Comparison of ENCODE assay signal across 19 mouse cellular contexts in the genomic region with DNA sequence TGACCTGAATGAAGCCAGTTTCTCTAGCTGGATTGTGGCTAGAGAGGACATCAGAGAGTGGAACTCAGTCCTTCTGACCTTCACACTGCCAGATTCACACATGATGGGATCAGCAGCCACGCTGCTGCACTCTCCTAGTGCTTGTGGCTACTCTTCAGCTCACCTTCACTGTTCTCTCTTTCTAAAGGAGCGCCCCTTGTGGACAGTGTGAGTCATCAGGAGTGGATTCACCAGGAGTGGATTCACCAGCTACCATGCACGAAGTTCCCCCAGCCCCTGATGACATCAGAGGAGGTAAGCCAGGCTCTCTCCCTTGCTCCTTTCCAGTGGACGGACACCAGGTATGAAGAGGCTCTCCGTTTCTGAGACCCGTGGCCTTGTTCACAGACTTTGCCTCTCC. TPM values are rescaled to one million over a fixed set of nuclear protein-coding genes. Genes with fewer than 3 reads are reported as not detected.
DNase-seq lines count a peak whose midpoint lies in the region; ATAC-seq and TF ChIP-seq lines count a peak whose summit lies in the region.
"Had no signal": no experiment of that assay in that cellular context is flagged by ENCODE, and none has a peak within 500 bp of the region (broad histone marks: within the 10 kb centered on the region; RNA-seq: fewer than 3 reads in every experiment).

No protein-coding gene starts in this region.

- peak; percentile 43 for TF ChIP-seq CTCF in forebrain, postnatal 0 days (IDR thresholded peaks at IDR 0.05; ENCODE audit: low read depth)
- peak; percentile 48 for TF ChIP-seq CTCF in liver, embryonic 14.5 days (IDR thresholded peaks at IDR 0.05; ENCODE audit: low read depth)
- TF ChIP-seq CTCF in ES-Bruce4 (IDR thresholded peaks at IDR 0.05; ENCODE audit: low read depth, low read length), result peak; percentile 22

- no peak for DNase-seq in forebrain, postnatal 0 days
- no peak for DNase-seq in liver, embryonic 14.5 days (ENCODE audit: low read depth in 3 of 3, low spot score in 3 of 3)
- DNase-seq in cerebellum, adult 9-10 months, result no peak
- DNase-seq in heart, postnatal 25 days (ENCODE audit: low spot score), result no peak
- DNase-seq: cerebellum, adult 11-12 months; kidney, postnatal 14 days had no signal

- TF ChIP-seq POLR2A in ES-Bruce4 (IDR thresholded peaks at IDR 0.05; ENCODE audit: insufficient read depth, low read length), result no peak

- no peak overlapping the region for H3K4me2 ChIP-seq in forebrain, postnatal 0 days (ENCODE audit: low read depth)
- H3K4me2 ChIP-seq in forebrain, embryonic 13.5 days, result no peak overlapping the region
- no peak overlapping the region for H3K4me2 ChIP-seq in liver, embryonic 14.5 days (ENCODE audit: low read depth)
- no peak overlapping the region for H3K4me2 ChIP-seq in liver, embryonic 12.5 days
- H3K4me2 ChIP-seq: embryonic facial prominence, embryonic 12.5 days; heart, embryonic 11.5 days; hindbrain, embryonic 15.5 days; neural tube, embryonic 15.5 days had no signal

- H3K9ac ChIP-seq in forebrain, postnatal 0 days, result no peak overlapping the region
- no peak overlapping the region for H3K9ac ChIP-seq in forebrain, embryonic 13.5 days
- no peak overlapping the region for H3K9ac ChIP-seq in liver, embryonic 14.5 days (replicated peaks)
- no peak overlapping the region for H3K9ac ChIP-seq in liver, embryonic 12.5 days
- no peak overlapping the region for H3K9ac ChIP-seq in ES-Bruce4 (ENCODE audit: low read depth, poor library complexity, severe bottlenecking)
- H3K9ac ChIP-seq: embryonic facial prominence, embryonic 12.5 days; hindbrain, embryonic 15.5 days; neural tube, embryonic 15.5 days had no signal

- H3K9me3 ChIP-seq in forebrain, postnatal 0 days (ENCODE audit: low read length), result no peaks in the 10 kb centered on the region
- H3K9me3 ChIP-seq in forebrain, embryonic 13.5 days (replicated peaks), result no peaks in the 10 kb centered on the region
- no peaks in the 10 kb centered on the region for H3K9me3 ChIP-seq in liver, embryonic 14.5 days (ENCODE audit: control insufficient read depth, low read length)
- H3K9me3 ChIP-seq in liver, embryonic 12.5 days (replicated peaks), result no peaks in the 10 kb centered on the region
- no peaks in the 10 kb centered on the region for H3K9me3 ChIP-seq in ES-Bruce4 (replicated peaks; ENCODE audit: control insufficient read depth, insufficient read depth, low read length, poor library complexity, severe bottlenecking)
- H3K9me3 ChIP-seq: embryonic facial prominence, embryonic 12.5 days; forebrain, embryonic 10.5 days; hindbrain, embryonic 15.5 days; neural tube, embryonic 15.5 days had no signal

- H3K4me3 ChIP-seq in forebrain, postnatal 0 days (ENCODE audit: low read depth, low read length), result no peak overlapping the region
- no peak overlapping the region for H3K4me3 ChIP-seq in forebrain, embryonic 13.5 days
- no peak overlapping the region for H3K4me3 ChIP-seq in liver, embryonic 14.5 days (ENCODE audit: insufficient read depth in 1 of 2, low read depth in 2 of 2, low read length in 2 of 2)
- H3K4me3 ChIP-seq in liver, embryonic 12.5 days, result no peak overlapping the region
- H3K4me3 ChIP-seq in ES-Bruce4 (ENCODE audit: low read depth, low read length), result no peak overlapping the region
- H3K4me3 ChIP-seq: embryonic facial prominence, embryonic 12.5 days; forebrain, embryonic 10.5 days; hindbrain, embryonic 15.5 days; neural tube, embryonic 15.5 days had no signal

- no peaks in the 10 kb centered on the region for H3K4me1 ChIP-seq in forebrain, postnatal 0 days (ENCODE audit: insufficient read depth)
- no peaks in the 10 kb centered on the region for H3K4me1 ChIP-seq in forebrain, embryonic 13.5 days
- no peaks in the 10 kb centered on the region; a peak in 1 of 4 replicates for H3K4me1 ChIP-seq in liver, embryonic 14.5 days (replicated peaks; ENCODE audit: control insufficient read depth in 2 of 2, insufficient read depth in 2 of 2, low read length in 1 of 2)
- H3K4me1 ChIP-seq in liver, embryonic 12.5 days, result no peaks in the 10 kb centered on the region
- H3K4me1 ChIP-seq in ES-Bruce4 (ENCODE audit: control insufficient read depth, insufficient read depth, low read length), result peaks cover under 1% of the 10 kb centered on the region
- H3K4me1 ChIP-seq: embryonic facial prominence, embryonic 12.5 days; forebrain, embryonic 10.5 days; hindbrain, embryonic 15.5 days; neural tube, embryonic 15.5 days had no signal

- no peak for TF ChIP-seq EP300 in liver, embryonic 14.5 days (IDR thresholded peaks at IDR 0.05; ENCODE audit: low read depth)
- TF ChIP-seq EP300 in ES-Bruce4 (IDR thresholded peaks at IDR 0.05; ENCODE audit: insufficient read depth, low read depth, low read length), result no peak

- no peak overlapping the region for H3K27ac ChIP-seq in forebrain, postnatal 0 days (ENCODE audit: low read depth, low read length)
- H3K27ac ChIP-seq in forebrain, embryonic 13.5 days, result no peak overlapping the region
- no peak overlapping the region for H3K27ac ChIP-seq in liver, embryonic 14.5 days
- H3K27ac ChIP-seq in liver, embryonic 12.5 days, result no peak overlapping the region
- no peak overlapping the region for H3K27ac ChIP-seq in ES-Bruce4 (ENCODE audit: insufficient read depth, low read length)
- H3K27ac ChIP-seq: embryonic facial prominence, embryonic 12.5 days; forebrain, embryonic 10.5 days; hindbrain, embryonic 15.5 days; neural tube, embryonic 15.5 days had no signal

- WGBS in forebrain, postnatal 0 days, result 79% methylated on average over 6 of the region's 6 CpGs
- WGBS in forebrain, embryonic 13.5 days, result 81% methylated on average over 6 of the region's 6 CpGs
- WGBS in liver, embryonic 14.5 days (ENCODE audit: insufficient replicate concordance), result 81% methylated on average over 6 of the region's 6 CpGs
- WGBS in liver, embryonic 12.5 days (ENCODE audit: insufficient replicate concordance), result 73% methylated on average over 6 of the region's 6 CpGs

- H3K36me3 ChIP-seq in forebrain, postnatal 0 days (ENCODE audit: insufficient read depth), result peaks cover 94% of the 10 kb centered on the region
- H3K36me3 ChIP-seq in forebrain, embryonic 13.5 days (ENCODE audit: poor library complexity, severe bottlenecking), result peaks cover 99% of the 10 kb centered on the region
- peaks cover 79% of the 10 kb centered on the region for H3K36me3 ChIP-seq in liver, embryonic 14.5 days (replicated peaks; ENCODE audit: control insufficient read depth, insufficient read depth, low read depth)
- H3K36me3 ChIP-seq in liver, embryonic 12.5 days, result peaks cover 97% of the 10 kb centered on the region
- peaks cover 71% of the 10 kb centered on the region for H3K36me3 ChIP-seq in ES-Bruce4 (ENCODE audit: control insufficient read depth, insufficient read depth, low read length, poor library complexity, severe bottlenecking)

- intact Hi-C loops in heart, postnatal 25 days (cut with DNase I), result no loop called here

- ATAC-seq in forebrain, postnatal 0 days, result no peak
- ATAC-seq in forebrain, embryonic 13.5 days, result no peak
- no peak for ATAC-seq in liver, embryonic 14.5 days (ENCODE audit: insufficient read depth)
- ATAC-seq in liver, embryonic 12.5 days, result no peak
- peak; percentile 54; the same call in 1 of the 2 replicates for ATAC-seq in megakaryocyte-erythroid progenitor cell, adult 5-6 weeks (replicated peaks; ENCODE audit: low FRiP score, low TSS enrichment, poor library complexity, severe bottlenecking)

- H3K27me3 ChIP-seq in forebrain, postnatal 0 days (ENCODE audit: insufficient read depth, low read length), result no peaks in the 10 kb centered on the region
- no peaks in the 10 kb centered on the region for H3K27me3 ChIP-seq in forebrain, embryonic 13.5 days
- H3K27me3 ChIP-seq in liver, embryonic 14.5 days (ENCODE audit: control insufficient read depth, insufficient read depth, low read length), result no peaks in the 10 kb centered on the region
- H3K27me3 ChIP-seq in liver, embryonic 12.5 days (replicated peaks), result no peaks in the 10 kb centered on the region
- no peaks in the 10 kb centered on the region for H3K27me3 ChIP-seq in ES-Bruce4 (ENCODE audit: control insufficient read depth, insufficient read depth, low read length, poor library complexity, severe bottlenecking)
- H3K27me3 ChIP-seq: embryonic facial prominence, embryonic 12.5 days; hindbrain, embryonic 15.5 days; neural tube, embryonic 15.5 days had no signal

RNA-seq across cellular contexts. Expression of gene Tmem106a, which starts 5.9 kb away (rescaled TPM):
- total RNA-seq in forebrain, postnatal 0 days (2014; rRNA removed), result 0.77 and 3.5 TPM in 2 replicates
- polyA plus RNA-seq in forebrain, postnatal 0 days (2015; fragmentation: Nextera tagmentation; extraction: Ambion mirVana), result 2.5 and 3.4 TPM in 2 replicates
- polyA plus RNA-seq in forebrain, embryonic 13.5 days (2015; fragmentation: Nextera tagmentation; extraction: Ambion mirVana), result 1.1 and 1.3 TPM in 2 replicates
- polyA plus RNA-seq in liver, embryonic 14.5 days (2012; rRNA removed), result 5.7 and 7.3 TPM in 2 replicates
- polyA plus RNA-seq in liver, embryonic 14.5 days (2014; fragmentation: Nextera tagmentation; extraction: Ambion mirVana), result 5.4 and 7.5 TPM in 2 replicates
- polyA plus RNA-seq in liver, embryonic 12.5 days (2016; fragmentation: Nextera tagmentation; extraction: Ambion mirVana), result 5.0 and 5.3 TPM in 2 replicates
- polyA plus RNA-seq in ES-Bruce4 (2011; ENCODE audit: insufficient read depth, insufficient read length, low read depth, missing spikeins), result 5.8 and 9.2 TPM in 2 replicates
- total RNA-seq in megakaryocyte-erythroid progenitor cell, adult 5-6 weeks (2014; fragmentation: Nextera tagmentation), result 0.85 and 1.7 TPM in 2 replicates
- 0.80 TPM in 1 of 2 replicates, not detected in the other for total RNA-seq in megakaryocyte-erythroid progenitor cell, adult 5-6 weeks (2017)
- 1 to 10 TPM; 3.6 to 3.8 TPM for total RNA-seq in heart, postnatal 25 days (2021)

RNA-seq across cellular contexts. Expression of gene Gm11634, which starts 22.9 kb away (rescaled TPM):
- not detected in 2 replicates for total RNA-seq in forebrain, postnatal 0 days (2014; rRNA removed)
- polyA plus RNA-seq in forebrain, postnatal 0 days (2015; fragmentation: Nextera tagmentation; extraction: Ambion mirVana), result not detected in 2 replicates
- polyA plus RNA-seq in forebrain, embryonic 13.5 days (2015; fragmentation: Nextera tagmentation; extraction: Ambion mirVana), result not detected in 2 replicates
- not detected in 2 replicates for polyA plus RNA-seq in liver, embryonic 14.5 days (2012; rRNA removed)
- polyA plus RNA-seq in liver, embryonic 14.5 days (2014; fragmentation: Nextera tagmentation; extraction: Ambion mirVana), result not detected in 2 replicates
- polyA plus RNA-seq in liver, embryonic 12.5 days (2016; fragmentation: Nextera tagmentation; extraction: Ambion mirVana), result not detected in 2 replicates
- polyA plus RNA-seq in ES-Bruce4 (2011; ENCODE audit: insufficient read depth, insufficient read length, low read depth, missing spikeins), result not detected in 2 replicates
- total RNA-seq in megakaryocyte-erythroid progenitor cell, adult 5-6 weeks (2014; fragmentation: Nextera tagmentation), result not detected in 2 replicates
- total RNA-seq in megakaryocyte-erythroid progenitor cell, adult 5-6 weeks (2017), result not detected in 2 replicates
- total RNA-seq in heart, postnatal 25 days (2021), result not detected
- total RNA-seq: adrenal gland, postnatal 4 days; gastrocnemius, adult 18-20 months; monocyte, adult 5-6 weeks had no signal
- polyA plus RNA-seq: embryonic facial prominence, embryonic 12.5 days; forebrain, embryonic 10.5 days; heart, embryonic 11.5 days; hindbrain, embryonic 15.5 days; limb, embryonic 14.5 days; neural tube, embryonic 15.5 days had no signal

RNA-seq across cellular contexts. Expression of gene Nbr1, which starts 24.2 kb away (rescaled TPM):
- total RNA-seq in forebrain, postnatal 0 days (2014; rRNA removed), result 121 and 141 TPM in 2 replicates
- polyA plus RNA-seq in forebrain, postnatal 0 days (2015; fragmentation: Nextera tagmentation; extraction: Ambion mirVana), result 54.9 and 64.7 TPM in 2 replicates
- polyA plus RNA-seq in forebrain, embryonic 13.5 days (2015; fragmentation: Nextera tagmentation; extraction: Ambion mirVana), result 104 and 117 TPM in 2 replicates
- 20.0 and 24.9 TPM in 2 replicates for polyA plus RNA-seq in liver, embryonic 14.5 days (2012; rRNA removed)
- polyA plus RNA-seq in liver, embryonic 14.5 days (2014; fragmentation: Nextera tagmentation; extraction: Ambion mirVana), result 28.9 and 33.8 TPM in 2 replicates
- polyA plus RNA-seq in liver, embryonic 12.5 days (2016; fragmentation: Nextera tagmentation; extraction: Ambion mirVana), result 45.1 and 47.9 TPM in 2 replicates
- polyA plus RNA-seq in ES-Bruce4 (2011; ENCODE audit: insufficient read depth, insufficient read length, low read depth, missing spikeins), result 245 and 262 TPM in 2 replicates
- 50.1 and 74.2 TPM in 2 replicates for total RNA-seq in megakaryocyte-erythroid progenitor cell, adult 5-6 weeks (2014; fragmentation: Nextera tagmentation)
- 43.3 and 45.3 TPM in 2 replicates for total RNA-seq in megakaryocyte-erythroid progenitor cell, adult 5-6 weeks (2017)
- total RNA-seq in heart, postnatal 25 days (2021), result 100 to 1,000 TPM in 1 of 2 experiments, 10 to 100 TPM in 1; 89.9 to 101 TPM

RNA-seq across cellular contexts. Expression of gene Brca1, which starts 24.4 kb away (rescaled TPM):
- total RNA-seq in forebrain, postnatal 0 days (2014; rRNA removed), result 3.3 and 4.2 TPM in 2 replicates
- 1.3 and 1.7 TPM in 2 replicates for polyA plus RNA-seq in forebrain, postnatal 0 days (2015; fragmentation: Nextera tagmentation; extraction: Ambion mirVana)
- 11.3 and 12.5 TPM in 2 replicates for polyA plus RNA-seq in forebrain, embryonic 13.5 days (2015; fragmentation: Nextera tagmentation; extraction: Ambion mirVana)
- 5.7 and 8.6 TPM in 2 replicates for polyA plus RNA-seq in liver, embryonic 14.5 days (2012; rRNA removed)
- polyA plus RNA-seq in liver, embryonic 14.5 days (2014; fragmentation: Nextera tagmentation; extraction: Ambion mirVana), result 14.0 and 15.2 TPM in 2 replicates
- polyA plus RNA-seq in liver, embryonic 12.5 days (2016; fragmentation: Nextera tagmentation; extraction: Ambion mirVana), result 17.2 and 17.4 TPM in 2 replicates
- polyA plus RNA-seq in ES-Bruce4 (2011; ENCODE audit: insufficient read depth, insufficient read length, low read depth, missing spikeins), result 62.4 and 68.2 TPM in 2 replicates
- total RNA-seq in megakaryocyte-erythroid progenitor cell, adult 5-6 weeks (2014; fragmentation: Nextera tagmentation), result 37.5 and 45.4 TPM in 2 replicates
- total RNA-seq in megakaryocyte-erythroid progenitor cell, adult 5-6 weeks (2017), result 38.5 and 49.6 TPM in 2 replicates
- total RNA-seq in heart, postnatal 25 days (2021), result under 1 TPM; 0.45 to 0.81 TPM

RNA-seq across cellular contexts. Expression of gene Rdm1, which starts 50.9 kb away (rescaled TPM):
- 4.4 and 5.2 TPM in 2 replicates for total RNA-seq in forebrain, postnatal 0 days (2014; rRNA removed)
- polyA plus RNA-seq in forebrain, postnatal 0 days (2015; fragmentation: Nextera tagmentation; extraction: Ambion mirVana), result 8.6 and 9.0 TPM in 2 replicates
- polyA plus RNA-seq in forebrain, embryonic 13.5 days (2015; fragmentation: Nextera tagmentation; extraction: Ambion mirVana), result 48.9 and 52.6 TPM in 2 replicates
- 3.8 and 5.7 TPM in 2 replicates for polyA plus RNA-seq in liver, embryonic 14.5 days (2012; rRNA removed)
- 9.4 and 10.4 TPM in 2 replicates for polyA plus RNA-seq in liver, embryonic 14.5 days (2014; fragmentation: Nextera tagmentation; extraction: Ambion mirVana)
- polyA plus RNA-seq in liver, embryonic 12.5 days (2016; fragmentation: Nextera tagmentation; extraction: Ambion mirVana), result 11.8 and 12.4 TPM in 2 replicates
- polyA plus RNA-seq in ES-Bruce4 (2011; ENCODE audit: insufficient read depth, insufficient read length, low read depth, missing spikeins), result 57.4 and 64.0 TPM in 2 replicates
- total RNA-seq in megakaryocyte-erythroid progenitor cell, adult 5-6 weeks (2014; fragmentation: Nextera tagmentation), result 13.0 and 21.8 TPM in 2 replicates
- 2.0 and 5.3 TPM in 2 replicates for total RNA-seq in megakaryocyte-erythroid progenitor cell, adult 5-6 weeks (2017)
- total RNA-seq in heart, postnatal 25 days (2021), result 10 to 100 TPM; 39.1 to 39.3 TPM
